Mouse (Mus musculus) spleen, adult 2 months (tissue): Measurements from ENCODE around the gene Tmem59l.

Experiments
- CTCF ChIP-seq: fragments of 200-500 bp; IDR thresholded peaks from 2 replicates; pipeline ENCODE4 v1.5.1; 2011; ENCODE audit warnings: mild to moderate bottlenecking, inconsistent platforms; ENCODE audit not compliant: insufficient read depth, insufficient read length, insufficient replicate concordance; ENCODE audit errors: extremely low read depth
- POLR2A ChIP-seq: fragments of 200-500 bp; IDR thresholded peaks from 2 replicates; pipeline ENCODE4 v1.6.1; 2011; ENCODE audit warnings: low read depth, low read length, inconsistent platforms

DNA sequence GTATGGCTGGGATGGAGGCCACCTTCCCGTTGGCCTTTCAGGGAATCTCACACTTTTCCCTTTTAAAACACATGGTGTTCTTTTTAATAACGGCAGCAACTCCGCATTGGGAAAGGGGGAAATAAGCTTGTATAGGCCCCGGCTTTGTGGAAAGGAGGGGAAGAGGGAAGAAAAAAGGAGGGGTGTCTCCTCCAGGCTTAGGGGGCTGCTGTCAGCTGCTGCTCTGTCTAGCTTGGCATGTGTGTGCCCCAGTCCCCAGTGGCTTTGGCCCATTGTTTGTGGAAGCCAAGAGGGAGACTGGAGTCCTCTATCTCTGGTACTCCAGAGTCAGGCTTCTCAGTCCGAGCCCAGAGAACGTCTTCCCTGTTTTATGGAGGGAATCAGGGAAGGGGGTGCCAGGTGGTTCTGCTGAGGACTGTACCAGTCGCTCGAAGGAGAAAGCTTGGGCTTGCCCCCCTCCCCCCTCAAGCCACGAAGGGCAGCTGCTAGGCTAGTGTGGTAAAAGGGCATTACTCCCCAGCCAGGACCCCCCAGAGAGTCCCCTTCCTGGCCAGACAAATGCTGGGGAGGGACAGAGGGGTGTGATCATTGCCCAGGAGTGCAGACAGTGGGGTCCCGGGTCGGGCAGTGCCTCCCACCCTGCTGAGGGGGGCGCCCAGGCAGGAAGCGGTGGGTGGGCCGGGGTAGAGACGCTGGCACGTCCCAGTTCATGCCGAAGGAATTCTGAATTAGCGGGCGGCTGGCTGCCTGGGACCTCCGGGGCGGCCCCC lies 8.0 kb upstream of the Tmem59l start:
- TF ChIP-seq CTCF (no peak), POLR2A (no peak)
